Mouse (Mus musculus) Muller cell, postnatal 12 days (primary cell): ENCODE measurements around the gene Tmem269.

Source experiments
- DNase-seq: peaks from one replicate; pipeline ENCODE4 v3.0.0-alpha.2; 2015; ENCODE audit errors: inconsistent ontology term

The Tmem269 gene

GRCm38 (mm10) chr4:119218169-119218568 lies at the start of gene Tmem269:
Gene Tmem269, minus strand, starts transcription at chr4:119218217.
- peak; percentile 26 for DNase-seq

GRCm38 (mm10) chr4:119266606-119267005 lies 48.6 kb upstream of the Tmem269 start:
- no peak for DNase-seq

- no peak for DNase-seq
Measured at GRCm38 (mm10) chr4:119263459-119263858, 45.4 kb upstream of the Tmem269 start.

GRCm38 (mm10) chr4:119262483-119262882 lies 44.5 kb upstream of the Tmem269 start:
- DNase-seq: no peak

- no peak for DNase-seq
Measured at GRCm38 (mm10) chr4:119261087-119261713, 43.2 kb upstream of the Tmem269 start.

GRCm38 (mm10) chr4:119259344-119260254 lies 41.6 kb upstream of the Tmem269 start:
- no peak for DNase-seq

GRCm38 (mm10) chr4:119257083-119257482 lies 39.1 kb upstream of the Tmem269 start:
- DNase-seq: no peak

- peak; percentile 35 for DNase-seq
Measured at GRCm38 (mm10) chr4:119255351-119255750, 37.3 kb upstream of the Tmem269 start, which contains the start of gene Cldn19. Gene Cldn19, plus strand, starts transcription at chr4:119255414.

GRCm38 (mm10) chr4:119254012-119254618 lies 36.1 kb upstream of the Tmem269 start:
- DNase-seq: peak; percentile 79

- no peak for DNase-seq
Measured at GRCm38 (mm10) chr4:119252025-119252808, 34.2 kb upstream of the Tmem269 start.

GRCm38 (mm10) chr4:119248407-119248965 lies 30.5 kb upstream of the Tmem269 start:
- DNase-seq: no peak

- peak; percentile 79 for DNase-seq
Measured at GRCm38 (mm10) chr4:119247462-119248235, 29.6 kb upstream of the Tmem269 start.

- no peak for DNase-seq
Measured at GRCm38 (mm10) chr4:119246688-119247225, 28.7 kb upstream of the Tmem269 start.

GRCm38 (mm10) chr4:119245961-119246360 lies 27.9 kb upstream of the Tmem269 start:
- no peak for DNase-seq

- peak; percentile 37 for DNase-seq
Measured at GRCm38 (mm10) chr4:119245556-119245955, 27.5 kb upstream of the Tmem269 start.

GRCm38 (mm10) chr4:119244468-119245240 lies 26.6 kb upstream of the Tmem269 start:
- no peak for DNase-seq

GRCm38 (mm10) chr4:119242571-119242970 lies 24.6 kb upstream of the Tmem269 start:
- DNase-seq: no peak

- no peak for DNase-seq
Measured at GRCm38 (mm10) chr4:119241664-119242063, 23.6 kb upstream of the Tmem269 start.

- peak; percentile 76 for DNase-seq
Measured at GRCm38 (mm10) chr4:119239181-119239682, 21.2 kb upstream of the Tmem269 start.
